Mouse (Mus musculus): ENCODE data around the gene Lsamp.

DNA sequence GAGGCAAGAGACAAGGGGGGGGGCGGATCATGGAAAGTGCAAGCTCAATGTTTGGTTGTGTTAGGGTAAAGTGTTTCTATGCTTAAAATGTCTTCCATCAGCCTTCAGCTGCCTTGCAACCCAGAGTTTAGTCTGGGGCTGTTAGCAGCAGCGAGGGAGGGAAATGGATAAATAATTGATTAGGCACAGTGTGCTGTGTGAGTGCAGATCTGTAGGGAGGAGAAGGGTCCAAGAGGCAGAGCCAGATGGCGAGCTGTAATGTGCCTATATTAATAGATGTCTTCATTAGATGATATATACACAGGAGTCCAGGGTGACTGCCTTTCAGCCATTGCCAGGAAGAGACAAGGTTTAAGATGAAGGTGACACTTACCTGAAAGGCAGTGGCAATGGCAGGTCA lies 725.9 kb downstream of the Lsamp start:
- TF ChIP-seq GATA1 (IDR thresholded peaks at IDR 0.05; ENCODE audit: low read length), result no peak
- TF ChIP-seq TAL1 (IDR thresholded peaks at IDR 0.05; ENCODE audit: low read length), result no peak
